Mouse (Mus musculus) lung, postnatal 0 days (tissue): ENCODE measurements at regions not wholly inside any gene's neighbourhood (a gene's known extent, or its start where the extent isn't known, plus 50 kb on each side); places are given as distances from the start of the nearest gene placed in this dataset.

Experiments used
- ATAC-seq: fragments of 200-750 bp; cut with Nextera tagmentation; 2 replicates; pipeline ENCODE4 v1.8.0; 2017; ENCODE audit warnings: moderate library complexity
- DNase-seq: peaks from one replicate; pipeline ENCODE4 v3.0.0-alpha.2; 2016; ENCODE audit warnings: low spot score
- H3K27ac ChIP-seq: fragments of 300-500 bp; sonication (generic); 2 replicates; pipeline ENCODE4 v1.5.1; 2014; ENCODE audit warnings: antibody characterized with exemption, mild to moderate bottlenecking, low read length, mixed read lengths
- H3K27me3 ChIP-seq: fragments of 300-500 bp; sonication (generic); replicated peaks from 2 replicates; pipeline ENCODE4 v1.6.1; 2014; ENCODE audit warnings: low read length, mixed read lengths; ENCODE audit not compliant: insufficient read depth
- H3K36me3 ChIP-seq: fragments of 300-500 bp; sonication (generic); 2 replicates; pipeline ENCODE4 v1.6.1; 2014; ENCODE audit warnings: low read length, mixed read lengths; ENCODE audit not compliant: insufficient read depth
- H3K4me1 ChIP-seq: fragments of 300-500 bp; sonication (generic); 2 replicates; pipeline ENCODE4 v1.6.1; 2014; ENCODE audit warnings: antibody characterized with exemption, low read depth, low read length, mixed read lengths; ENCODE audit not compliant: insufficient read depth
- H3K4me2 ChIP-seq: fragments of 300-500 bp; sonication (generic); replicated peaks from 2 replicates; pipeline ENCODE4 v1.6.1; 2014; ENCODE audit warnings: low read depth, mild to moderate bottlenecking, low read length, moderate library complexity, mixed read lengths
- H3K4me3 ChIP-seq: fragments of 300-500 bp; sonication (generic); 2 replicates; pipeline ENCODE4 v1.5.1; 2014; ENCODE audit warnings: low read depth, low read length
- H3K9ac ChIP-seq: fragments of 300-500 bp; sonication (generic); replicated peaks from 2 replicates; pipeline ENCODE4 v1.6.1; 2014; ENCODE audit warnings: low read depth, mild to moderate bottlenecking
- H3K9me3 ChIP-seq: fragments of 300-500 bp; sonication (generic); 2 replicates; pipeline ENCODE4 v1.6.1; 2016; ENCODE audit warnings: low read length, mixed read lengths
- CTCF ChIP-seq: IDR thresholded peaks from 2 replicates; pipeline ENCODE4 v1.5.1; 2016; ENCODE audit warnings: antibody characterized with exemption, mild to moderate bottlenecking
- EP300 ChIP-seq: IDR thresholded peaks from 2 replicates; pipeline ENCODE4 v1.6.1; 2016; ENCODE audit warnings: antibody characterized with exemption, mild to moderate bottlenecking, control low read depth
- WGBS: fragments of 180-500 bp; shearing (Covaris S2); extraction: QIAGEN DNeasy Blood & Tissue Kit; methylation state at CpG from one replicate; pipeline ENCODE4 v1.1.7; 2014; 5-methylcytosine and 5-hydroxymethylcytosine counted together

- no peak overlapping the region for H3K4me3 ChIP-seq
- no peaks in the 10 kb centered on the region for H3K9me3 ChIP-seq
- no peak overlapping the region for H3K4me2 ChIP-seq
- 24% methylated on average over 7 of the region's 7 CpGs for WGBS
- no peaks in the 10 kb centered on the region for H3K36me3 ChIP-seq
- peak; percentile 31; the same call in 1 of the 2 replicates for TF ChIP-seq EP300
- TF ChIP-seq CTCF = peak; percentile 26; the same call in 1 of the 2 replicates
- ATAC-seq (no peak), DNase-seq (peak; percentile 43)
- H3K4me1 ChIP-seq = peaks cover 14% of the 10 kb centered on the region
- H3K27ac ChIP-seq = no peak overlapping the region
- no peak overlapping the region for H3K9ac ChIP-seq
- H3K27me3 ChIP-seq = no peaks in the 10 kb centered on the region
Observed at GRCm38 (mm10) chr13:44061721-44062300, 277.2 kb downstream of the Cd83 start.

DNA sequence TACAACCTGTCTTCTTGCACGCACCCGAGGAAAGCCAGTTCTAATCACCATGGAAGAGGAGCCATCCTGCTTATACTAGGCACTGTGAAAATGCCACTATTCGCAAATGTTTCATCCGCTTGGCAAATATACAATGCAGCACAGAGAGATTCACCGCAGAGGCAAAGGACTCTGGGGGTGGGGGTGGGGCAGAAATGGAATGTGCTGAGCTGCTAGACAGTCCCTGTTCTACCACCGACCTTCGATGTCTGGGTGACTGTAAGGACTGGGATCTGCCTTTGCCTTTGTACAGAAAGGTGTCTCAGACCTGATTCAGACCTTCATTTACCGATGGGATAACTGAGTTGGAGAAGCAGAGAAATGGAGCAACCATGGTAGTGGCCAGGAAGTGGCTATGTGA is 278.7 kb downstream of the Cd83 start:
- Histone ChIP-seq H3K27ac (no peak overlapping the region), H3K4me2 (no peak overlapping the region), H3K4me3 (no peak overlapping the region), H3K9me3 (no peaks in the 10 kb centered on the region), H3K36me3 (no peaks in the 10 kb centered on the region), H3K27me3 (no peaks in the 10 kb centered on the region), H3K9ac (no peak overlapping the region), H3K4me1 (peaks cover 16% of the 10 kb centered on the region)
- DNase-seq (no peak), ATAC-seq (no peak)
- 51% methylated on average over 8 of the region's 8 CpGs for WGBS
- no peak for TF ChIP-seq EP300
- no peak for TF ChIP-seq CTCF

DNA sequence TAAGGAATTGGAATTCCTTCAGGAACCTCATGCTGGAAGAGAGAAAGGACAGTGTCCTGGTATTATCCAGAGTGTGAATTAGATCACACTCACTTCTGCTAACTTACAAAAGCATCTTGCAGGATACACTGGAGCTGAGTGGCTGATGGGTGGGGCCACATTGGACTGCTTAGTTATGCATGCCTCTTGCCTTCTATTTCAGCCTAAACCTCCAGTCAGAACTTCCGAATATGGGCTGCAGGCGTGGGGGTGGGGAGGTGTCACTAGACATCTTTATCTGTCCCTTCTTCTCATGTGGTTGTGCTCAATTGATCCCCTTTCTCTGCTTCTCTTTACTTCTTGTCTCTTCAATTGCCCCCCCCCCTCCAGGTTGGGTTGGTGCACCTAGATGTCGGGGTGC is 279.5 kb downstream of the Cd83 start:
- no peaks in the 10 kb centered on the region for H3K27me3 ChIP-seq
- 82% methylated on average over 3 of the region's 3 CpGs for WGBS
- no peak overlapping the region for H3K9ac ChIP-seq
- H3K36me3 ChIP-seq = no peaks in the 10 kb centered on the region
- ATAC-seq (no peak), DNase-seq (no peak)
- H3K27ac ChIP-seq = no peak overlapping the region
- no peaks in the 10 kb centered on the region for H3K9me3 ChIP-seq
- H3K4me3 ChIP-seq = no peak overlapping the region
- no peak overlapping the region for H3K4me2 ChIP-seq
- no peak for TF ChIP-seq EP300
- TF ChIP-seq CTCF = no peak
- H3K4me1 ChIP-seq = peaks cover 16% of the 10 kb centered on the region

- Histone ChIP-seq H3K4me3 (no peak overlapping the region), H3K4me1 (peaks cover 16% of the 10 kb centered on the region), H3K36me3 (no peaks in the 10 kb centered on the region), H3K27ac (no peak overlapping the region), H3K27me3 (no peaks in the 10 kb centered on the region), H3K9me3 (no peaks in the 10 kb centered on the region), H3K4me2 (0 out of 2 replicates have a peak overlapping the region, but pooled peaks have one; percentile 3), H3K9ac (no peak overlapping the region)
- DNase-seq = peak; percentile 60
- TF ChIP-seq CTCF = no peak
- no peak for TF ChIP-seq EP300
- 6% methylated on average over 13 of the region's 13 CpGs for WGBS
- ATAC-seq = no peak
Observed at GRCm38 (mm10) chr13:44065741-44066185, 281.2 kb downstream of the Cd83 start.

- H3K27ac ChIP-seq = no peak overlapping the region
- H3K36me3 ChIP-seq = no peaks in the 10 kb centered on the region
- no peaks in the 10 kb centered on the region for H3K9me3 ChIP-seq
- H3K4me2 ChIP-seq = no peak overlapping the region
- DNase-seq (peak; percentile 23), ATAC-seq (no peak)
- H3K4me1 ChIP-seq = peaks cover 16% of the 10 kb centered on the region
- no peak overlapping the region for H3K4me3 ChIP-seq
- H3K27me3 ChIP-seq = no peaks in the 10 kb centered on the region
- TF ChIP-seq CTCF (no peak), EP300 (no peak)
- WGBS = 54% methylated on average over 2 of the region's 2 CpGs
- H3K9ac ChIP-seq = no peak overlapping the region
Observed at GRCm38 (mm10) chr13:44067244-44067643, 282.7 kb downstream of the Cd83 start.

GRCm38 (mm10) chr13:44068951-44069350 is 284.4 kb downstream of the Cd83 start:
- Histone ChIP-seq H3K27ac (no peak overlapping the region), H3K4me1 (peaks cover 12% of the 10 kb centered on the region), H3K36me3 (no peaks in the 10 kb centered on the region), H3K4me2 (no peak overlapping the region), H3K9ac (no peak overlapping the region), H3K4me3 (no peak overlapping the region), H3K27me3 (no peaks in the 10 kb centered on the region), H3K9me3 (no peaks in the 10 kb centered on the region)
- TF ChIP-seq EP300 (no peak), CTCF (no peak)
- ATAC-seq (no peak), DNase-seq (no peak)
- WGBS = 83% methylated on average over 5 of the region's 5 CpGs
